Mouse (Mus musculus) layer of hippocampus, postnatal 25 days (tissue): Measurements from ENCODE around the gene Slc30a2. TPM values are rescaled to one million over a fixed set of nuclear protein-coding genes. Genes with fewer than 3 reads are reported as not detected.
"Not testable (repeated sequence)": the region's sequence is repeated elsewhere in the genome, so short reads cannot be mapped to it uniquely, and the experiment has no call there.

Source experiments
- DNase-seq, 2 experiments: peaks; one replicate each; pipeline ENCODE4 v3.0.0; 2022; ENCODE audit warnings: mixed read lengths in 2 of 2, low spot score in 1 of 2; ENCODE audit errors: extremely low spot score in 1 of 2
- total RNA-seq, 2 experiments: library from RNA; stranded (reverse); gene quantifications; 2 replicates each; pipeline ENCODE4 v1.2.3; 2021

Slc30a2 gene
- total RNA-seq, 2 experiments from 2014 or later = 0.12 TPM; not detected in 1

DNA sequence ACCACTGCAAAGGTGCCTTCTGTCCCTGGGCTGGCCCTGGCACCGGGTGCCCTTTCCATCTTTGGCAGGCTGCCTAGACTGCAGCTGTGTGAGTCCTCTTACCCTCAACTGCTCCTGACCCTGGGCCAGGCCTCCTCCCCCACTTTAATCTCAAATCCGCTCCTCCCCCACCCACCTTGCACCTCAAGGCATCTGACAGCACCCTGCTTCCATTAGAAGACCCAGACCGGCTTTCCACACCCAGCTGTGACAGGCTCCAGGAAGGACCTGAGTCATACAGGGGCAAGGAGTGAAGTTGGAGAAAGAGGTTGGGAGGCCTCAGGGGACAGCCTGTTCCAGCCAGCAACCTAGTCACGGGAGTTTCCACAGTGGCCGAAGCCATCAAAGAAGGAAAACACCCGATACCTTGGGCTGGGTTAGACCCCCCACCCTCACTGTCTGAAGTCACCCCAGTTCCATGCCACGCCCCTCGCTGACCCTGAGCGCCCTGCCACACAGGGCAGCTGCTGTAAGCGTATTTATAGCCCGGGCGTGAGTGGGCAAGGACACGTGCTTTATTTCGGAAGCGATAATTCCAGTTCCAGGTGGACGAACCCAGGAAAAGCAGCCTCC is 13.0 kb downstream of the Slc30a2 start:
- no peak for DNase-seq

DNA sequence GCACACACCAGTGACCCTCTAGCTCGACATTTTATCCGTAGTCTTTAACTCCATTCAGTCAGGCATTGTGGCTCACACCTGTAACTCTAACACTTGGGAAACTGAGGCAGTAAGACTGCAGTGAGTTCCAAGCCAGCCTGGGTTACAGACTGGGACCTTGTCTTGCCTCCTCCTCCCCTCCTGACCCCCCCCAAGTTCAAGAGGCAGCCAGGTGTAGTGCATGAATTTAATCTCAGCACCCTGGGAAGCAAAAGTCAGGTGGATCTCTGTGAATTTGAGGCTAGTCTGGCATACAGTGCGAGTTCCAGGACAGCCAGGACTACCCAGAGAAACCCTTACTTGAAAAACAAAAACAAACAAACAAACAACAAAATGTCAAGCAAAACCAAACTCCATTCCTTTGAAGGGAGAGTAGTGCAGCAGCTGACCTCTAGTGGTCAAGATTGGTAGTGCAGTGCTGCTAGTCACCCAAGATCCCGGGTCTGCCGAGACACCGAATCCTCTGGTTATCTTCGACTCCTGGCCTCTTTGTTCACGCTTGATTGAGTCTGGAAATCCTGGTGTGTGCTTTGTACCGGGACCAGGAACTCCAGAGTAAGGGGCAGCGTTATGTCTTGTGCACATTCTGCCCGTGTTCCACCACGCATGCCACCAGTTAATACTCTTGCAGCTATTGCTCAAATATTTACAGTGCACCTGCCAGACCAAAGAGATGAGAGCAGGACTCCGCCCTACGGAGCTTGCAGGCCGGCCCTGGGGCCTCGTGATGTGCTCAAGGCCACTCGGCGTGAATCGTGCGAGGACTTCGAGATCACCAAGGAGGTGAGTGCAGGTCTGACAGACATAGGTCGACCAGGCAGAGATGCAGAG is 13.8 kb downstream of the Slc30a2 start:
- DNase-seq = peak; percentile 65 to 94

DNA sequence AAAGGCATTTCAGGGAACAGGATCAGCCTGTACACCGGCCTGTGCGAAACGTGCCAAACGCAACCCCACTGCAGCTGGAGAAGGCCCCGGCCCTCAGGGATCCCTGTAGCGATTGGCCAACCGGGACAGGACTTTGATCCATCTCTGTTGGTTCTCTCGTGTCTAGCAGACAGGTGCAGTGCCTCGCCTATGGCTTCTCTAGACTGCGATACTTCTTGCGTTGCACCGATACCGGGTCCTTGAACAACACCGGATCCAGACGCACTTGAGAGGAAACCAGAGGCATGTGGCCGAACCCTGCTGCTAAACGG is 14.4 kb downstream of the Slc30a2 start:
- DNase-seq = no peak

DNA sequence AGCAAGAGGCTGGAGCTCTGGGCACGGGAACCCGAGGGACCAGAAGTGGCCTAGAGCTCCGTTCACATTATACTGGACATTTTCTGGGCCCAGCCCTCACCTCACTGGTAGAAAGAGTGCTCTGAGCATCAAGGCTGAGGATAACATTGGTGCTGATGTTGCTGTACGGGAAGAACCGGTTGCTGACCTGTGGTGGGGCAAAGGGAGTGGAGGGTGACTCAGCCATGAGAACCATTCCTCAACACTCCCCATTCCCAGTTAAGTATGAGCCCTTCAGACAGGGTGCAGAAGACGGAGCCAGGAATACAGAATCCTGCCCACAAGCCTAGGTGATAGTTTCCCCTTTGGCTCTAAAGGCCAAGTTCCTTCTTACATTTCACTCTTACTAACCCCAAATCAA is 16.7 kb downstream of the Slc30a2 start:
- DNase-seq = no peak

DNA sequence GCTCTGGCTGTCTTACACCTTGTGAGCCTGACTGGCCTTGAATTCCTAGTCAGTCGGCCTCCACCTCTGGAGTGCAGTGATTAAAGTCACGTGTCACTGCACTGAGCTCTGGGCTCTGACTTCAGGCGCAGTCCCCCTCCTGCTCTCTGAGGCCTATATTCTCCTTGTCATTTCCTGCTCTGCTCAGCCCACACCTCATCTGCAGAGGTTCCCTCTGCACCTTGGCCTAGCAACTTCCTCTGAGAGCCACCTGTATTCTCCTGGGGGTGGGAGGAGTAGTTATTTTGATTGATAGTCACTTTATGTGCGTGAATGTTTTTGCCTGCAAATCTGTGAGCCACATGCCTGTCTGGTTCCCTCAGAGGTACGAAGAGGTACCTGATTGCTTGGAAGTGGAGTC is 18.2 kb downstream of the Slc30a2 start:
- no peak for DNase-seq

DNA sequence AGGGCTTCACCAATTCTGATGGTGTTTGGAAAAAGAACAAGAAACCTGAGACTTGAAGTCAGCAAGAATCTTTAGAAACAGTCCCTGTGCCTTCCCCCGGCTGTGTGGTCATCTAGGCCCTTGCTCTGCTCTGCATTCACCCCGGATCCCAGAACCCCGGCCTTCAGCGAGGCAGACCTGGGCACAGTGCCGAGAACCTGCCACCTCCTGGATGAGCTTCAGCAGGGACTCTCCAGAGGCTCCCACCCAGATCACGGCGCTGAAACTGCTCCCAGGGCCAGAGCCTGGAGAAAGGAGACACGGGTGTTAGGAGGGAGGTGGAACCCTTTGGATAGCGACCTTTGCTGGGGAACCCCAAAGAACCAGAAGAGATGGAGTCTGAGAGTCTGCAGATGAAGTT is 19.1 kb downstream of the Slc30a2 start:
- no peak for DNase-seq

DNA sequence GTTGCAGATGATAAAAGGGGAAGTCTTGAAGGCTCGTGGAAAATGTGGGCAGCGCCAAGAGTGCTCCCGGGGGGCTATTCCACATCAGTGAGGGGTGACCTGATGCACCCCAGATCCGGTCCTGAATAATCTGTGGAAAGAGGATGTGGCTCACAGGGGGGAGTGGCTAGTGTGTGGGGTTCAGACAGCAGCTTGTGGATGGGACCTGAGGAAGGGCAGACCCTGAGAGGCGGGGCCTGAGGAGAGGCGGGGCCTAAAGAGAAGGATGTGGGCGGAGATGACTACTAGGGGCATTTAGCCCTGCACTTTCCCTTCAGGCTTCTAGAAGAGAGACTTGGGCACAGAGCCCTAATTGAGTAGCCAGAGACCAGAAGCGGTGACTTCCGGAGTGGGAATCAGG is 19.6 kb downstream of the Slc30a2 start:
- DNase-seq = no peak

DNA sequence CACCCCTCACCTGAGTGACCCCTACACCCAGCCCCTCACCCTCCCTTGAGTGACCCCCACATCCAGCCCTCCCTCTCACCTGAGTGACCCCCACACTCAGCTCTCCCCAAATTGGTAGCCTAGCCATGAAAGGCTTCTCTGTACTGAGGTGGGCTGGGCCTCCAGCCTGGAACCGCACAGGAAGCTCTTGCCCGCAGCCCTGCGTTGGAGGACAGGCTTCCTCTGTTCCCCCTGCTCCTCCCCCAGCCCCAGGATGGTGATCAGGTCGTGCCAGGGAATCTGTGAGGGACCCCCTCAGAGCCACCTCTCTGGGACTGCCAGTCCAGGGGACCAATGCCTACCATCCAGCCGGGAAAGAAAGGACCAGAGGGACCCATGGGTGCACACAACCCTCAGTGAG is 22.3 kb downstream of the Slc30a2 start:
- DNase-seq = no peak

DNA sequence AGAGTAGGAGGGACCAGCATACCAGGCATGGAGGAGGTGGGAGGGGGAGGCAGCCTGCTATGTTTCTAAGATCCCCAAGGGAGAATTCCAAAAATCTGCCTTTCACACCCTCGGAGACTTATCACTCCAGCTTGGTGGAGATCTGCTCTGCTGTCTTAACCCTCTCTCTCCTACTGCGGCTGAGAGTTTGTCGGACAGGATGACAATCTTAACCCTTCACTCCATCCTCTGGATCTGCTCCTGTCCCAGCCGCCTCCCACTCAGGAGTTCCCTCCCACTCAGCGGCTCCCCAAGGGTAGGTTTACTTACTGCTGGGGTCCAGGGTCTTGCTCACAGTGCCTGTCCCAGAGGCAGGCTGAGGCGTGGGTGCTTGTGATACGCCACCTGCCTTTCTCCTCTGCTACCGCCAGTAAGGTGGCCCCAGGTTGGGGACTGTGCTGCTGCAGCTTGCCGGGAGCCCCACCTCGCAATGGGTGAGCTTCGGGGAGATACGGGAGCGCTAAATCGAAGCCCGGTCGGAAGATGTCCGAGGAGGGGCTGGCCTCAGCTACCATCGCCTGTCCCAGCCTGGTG is 27.8 kb downstream of the Slc30a2 start:
- peak; percentile 28 to 47 for DNase-seq

DNA sequence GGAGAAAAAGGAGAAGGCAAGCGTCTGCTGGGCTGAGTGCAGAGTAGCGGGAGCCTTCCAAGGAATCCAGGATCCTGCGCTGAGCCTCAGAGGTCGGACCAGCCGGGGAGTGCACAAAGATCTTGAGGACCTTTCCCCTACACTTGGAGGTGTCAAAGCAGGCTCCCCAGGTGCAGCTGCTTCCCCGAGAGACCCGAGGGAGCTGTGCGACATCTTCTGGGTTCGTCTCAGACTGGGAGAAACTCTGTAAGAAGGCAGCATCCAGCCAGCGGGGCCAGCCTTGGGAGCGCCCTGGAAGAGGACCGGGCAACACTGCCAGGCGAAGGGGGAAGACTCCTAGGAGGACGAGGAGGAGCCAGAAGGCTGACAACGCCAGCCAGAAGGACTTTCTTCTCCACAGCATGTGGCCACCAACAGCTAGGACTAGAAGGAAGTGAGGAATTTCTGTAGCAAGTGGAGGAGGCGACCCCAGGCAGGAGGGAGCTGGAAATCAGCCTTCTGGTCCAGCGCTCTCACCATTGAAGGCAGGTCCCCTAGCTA is 28.4 kb downstream of the Slc30a2 start:
- peak in 1 of 2 experiments; percentile 41 for DNase-seq

DNA sequence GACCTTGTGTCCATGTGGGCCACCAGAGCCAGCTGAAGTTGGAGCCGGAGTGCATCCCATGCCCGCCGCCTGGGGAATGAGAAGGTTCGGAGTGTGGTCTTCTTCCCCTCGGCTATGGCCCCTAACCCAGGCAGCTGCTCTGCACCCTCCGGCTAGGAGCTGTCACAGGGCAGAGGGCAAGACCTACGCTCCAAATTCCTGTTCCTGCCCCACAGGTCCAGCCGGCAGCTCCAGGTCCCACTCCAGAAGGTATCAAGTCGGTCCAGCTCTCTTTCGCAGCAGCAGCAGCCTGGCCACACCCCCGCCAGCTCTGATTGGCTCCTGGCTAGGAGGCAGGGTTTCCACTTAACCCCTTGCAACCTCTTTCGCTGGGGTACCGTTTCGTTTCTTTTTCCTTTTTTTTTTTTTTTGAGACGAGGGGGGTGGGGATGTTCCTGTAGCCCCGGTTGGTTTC is 29.3 kb downstream of the Slc30a2 start:
- DNase-seq = peak; percentile 69 to 78

DNA sequence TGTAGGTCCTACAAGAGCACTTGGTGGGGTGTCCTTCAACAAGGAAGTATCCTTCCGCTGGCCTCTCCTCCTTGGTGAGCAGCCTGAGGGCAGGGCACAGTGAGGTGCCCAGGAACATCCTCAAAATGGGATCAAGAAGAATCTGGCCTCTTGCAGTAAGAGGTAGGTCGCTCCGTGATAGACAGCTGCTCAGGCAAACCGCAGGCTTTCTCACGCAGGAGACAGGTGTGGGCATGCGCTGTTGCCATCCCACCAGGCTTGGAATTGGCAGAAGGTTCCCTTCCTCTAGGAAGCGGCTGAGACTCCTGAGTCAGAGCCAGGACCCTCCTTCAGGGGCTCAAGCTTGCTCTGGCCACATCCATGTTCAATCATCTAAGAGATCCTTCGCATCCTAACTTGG is 30.3 kb downstream of the Slc30a2 start:
- DNase-seq = no peak

DNA sequence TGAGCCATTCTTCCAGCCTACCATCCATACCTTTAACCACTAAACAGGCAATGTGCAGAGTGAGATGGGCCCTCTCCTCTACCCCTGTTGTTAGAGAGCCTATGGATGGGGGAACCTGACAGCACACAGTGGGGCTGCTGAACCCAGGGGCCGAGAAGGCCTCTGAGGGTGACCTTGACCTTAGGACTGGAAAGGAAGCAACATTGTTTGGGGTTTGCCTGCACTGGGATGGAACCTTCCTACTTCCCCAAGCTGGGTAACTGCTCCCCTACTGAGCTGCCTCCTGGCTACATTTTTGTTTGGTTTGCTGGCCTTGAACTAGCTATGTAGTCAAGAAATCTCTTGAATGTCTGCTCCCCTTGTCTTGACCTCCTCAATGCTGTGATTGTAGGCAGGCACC is 31.3 kb downstream of the Slc30a2 start:
- no peak for DNase-seq

DNA sequence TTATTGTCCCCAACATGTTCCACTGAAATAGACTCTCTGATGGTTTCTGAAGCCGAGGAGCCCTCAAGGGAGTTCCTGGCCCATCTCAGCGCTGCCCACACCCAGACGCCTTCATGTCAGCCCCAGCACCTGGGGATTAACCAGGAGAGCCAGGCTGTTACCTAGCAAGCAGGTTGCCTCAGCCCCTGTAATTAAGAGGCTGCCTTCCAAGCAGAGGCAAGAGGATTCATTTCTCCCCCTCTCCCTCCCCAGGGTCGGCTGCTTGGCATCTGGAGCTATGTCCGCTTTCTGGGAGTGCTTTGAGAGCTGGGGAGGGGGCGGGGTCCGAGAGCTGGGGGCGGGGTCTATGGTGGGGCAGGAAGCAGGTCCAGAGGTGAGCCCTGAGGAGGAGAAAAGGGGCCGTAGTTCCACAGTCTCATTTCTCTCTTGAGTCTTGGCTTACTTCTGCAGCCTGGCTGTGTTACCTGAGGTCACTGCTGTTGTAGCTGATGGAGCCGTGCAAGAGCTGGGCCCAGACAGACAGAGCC is 35.2 kb downstream of the Slc30a2 start:
- DNase-seq = no peak

DNA sequence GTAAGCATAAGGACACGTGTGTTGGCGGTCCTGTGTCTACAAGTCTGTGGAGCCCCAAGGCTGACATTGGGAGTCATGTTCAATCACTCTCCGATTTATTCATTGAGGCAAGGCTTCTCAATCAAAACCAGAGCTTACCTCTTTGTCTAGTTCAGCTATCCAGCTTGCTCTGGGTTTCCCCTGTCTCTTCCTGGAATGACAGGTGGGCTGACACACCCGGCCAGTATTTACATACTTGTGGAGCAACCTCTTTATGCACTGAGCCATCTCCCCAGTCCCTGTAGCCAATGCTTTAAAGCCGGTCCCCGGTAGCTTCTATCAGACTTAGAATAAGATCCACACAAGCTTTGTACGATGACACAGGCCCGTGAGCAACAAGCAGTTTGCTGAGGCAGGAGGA is 36.5 kb downstream of the Slc30a2 start:
- no peak for DNase-seq

DNA sequence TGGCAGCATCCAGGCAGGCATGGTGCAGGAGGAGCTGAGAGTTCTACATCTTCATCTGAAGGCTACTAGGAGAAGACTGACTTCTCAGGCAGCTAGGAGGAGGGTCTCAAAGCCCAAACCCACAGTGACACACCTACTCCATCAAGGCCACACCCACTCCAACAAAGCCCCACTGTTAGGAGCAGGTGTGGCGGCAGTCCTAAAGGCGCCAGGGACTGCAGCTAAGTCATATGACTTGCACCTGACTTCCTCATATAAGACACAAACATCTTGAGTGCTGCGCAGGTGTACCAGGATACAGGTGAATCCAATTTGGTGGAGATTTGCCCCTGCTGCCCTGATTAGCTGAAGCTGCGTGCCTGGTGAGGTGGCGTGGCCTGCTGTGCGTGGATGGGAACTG is 40.8 kb downstream of the Slc30a2 start, which contains the start of gene Extl1:
Gene Extl1, minus strand, starts transcription at position 101 of the 400 bp plus-strand sequence.
- not testable (repeated sequence) for DNase-seq

DNA sequence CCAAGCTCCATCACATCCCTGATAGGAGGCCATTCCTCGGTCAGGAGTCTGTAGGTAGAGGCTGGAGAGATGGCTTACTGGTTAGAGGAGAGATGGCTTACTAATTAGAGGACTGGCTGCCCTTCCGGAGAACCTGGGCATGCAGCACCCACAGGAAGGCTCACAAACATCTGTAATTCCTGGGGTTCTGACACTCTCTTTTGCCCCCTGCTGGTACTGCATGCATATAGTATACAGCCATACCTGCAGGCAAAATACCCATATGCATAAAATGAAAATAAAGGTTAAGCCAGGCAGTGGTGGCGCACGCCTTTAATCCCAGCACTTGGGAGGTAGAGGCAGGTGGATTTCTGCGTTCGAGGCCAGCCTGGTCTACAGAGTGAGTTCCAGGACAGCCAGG is 44.3 kb downstream of the Slc30a2 start:
- no peak for DNase-seq

DNA sequence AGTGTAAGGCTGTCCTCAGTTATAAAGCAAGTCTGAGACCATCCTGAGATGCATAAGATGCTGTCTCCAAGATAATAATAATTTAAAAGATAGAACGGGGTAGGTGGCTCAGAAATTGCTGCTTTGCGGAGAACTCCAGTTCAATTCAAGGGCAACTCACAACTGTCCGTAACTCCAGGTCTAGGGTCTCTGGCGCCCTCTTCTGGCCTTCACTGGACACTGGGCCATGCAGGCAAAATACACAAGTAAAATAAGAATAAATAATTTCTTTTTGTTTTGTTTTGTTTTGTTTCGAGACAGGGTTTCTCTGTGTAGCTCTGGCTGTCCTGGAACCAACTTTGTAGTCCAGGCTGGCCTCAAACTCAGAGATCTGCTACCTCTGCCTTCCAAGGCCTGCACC is 45.4 kb downstream of the Slc30a2 start:
- DNase-seq = peak in 1 of 2 experiments; percentile 68

DNA sequence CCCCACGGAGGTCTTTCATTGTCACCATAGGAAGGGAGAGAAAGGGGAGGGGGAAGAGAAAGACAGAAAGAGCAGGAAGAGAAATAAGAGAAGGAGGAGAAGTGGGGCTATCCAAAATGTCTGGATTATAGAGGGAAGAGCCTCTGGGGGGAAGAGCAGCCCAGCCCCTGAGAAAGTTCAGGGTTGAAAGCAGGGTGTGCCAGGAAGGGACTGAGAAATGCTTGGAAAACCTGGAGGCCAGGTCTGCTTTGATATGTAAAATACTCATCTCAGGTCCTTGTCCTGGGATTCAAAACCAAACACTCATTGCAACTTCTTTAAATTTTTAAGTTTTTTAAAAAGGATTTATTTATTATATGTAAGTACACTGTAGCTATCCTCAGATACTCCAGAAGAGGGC is 48.7 kb downstream of the Slc30a2 start:
- DNase-seq = no peak

DNA sequence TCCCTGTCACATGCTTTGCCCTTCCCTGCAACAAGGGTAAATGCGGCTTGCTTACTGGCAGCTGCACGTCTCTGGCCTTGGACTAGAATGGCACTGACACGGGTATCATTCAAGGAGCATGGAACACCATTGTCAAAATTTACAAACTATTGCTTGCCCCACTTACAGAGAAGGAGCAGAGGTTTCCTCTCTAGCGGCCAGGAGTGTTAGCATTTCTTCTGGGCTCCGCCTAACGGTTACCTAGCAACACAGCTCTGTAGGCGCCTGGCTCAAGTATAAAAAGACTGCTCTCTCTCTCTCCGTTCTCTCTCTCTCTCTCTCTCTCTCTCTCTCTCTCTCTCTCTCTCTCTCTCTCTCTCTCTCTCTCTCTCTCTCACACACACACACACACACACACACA is 49.6 kb downstream of the Slc30a2 start:
- DNase-seq = no peak

DNA sequence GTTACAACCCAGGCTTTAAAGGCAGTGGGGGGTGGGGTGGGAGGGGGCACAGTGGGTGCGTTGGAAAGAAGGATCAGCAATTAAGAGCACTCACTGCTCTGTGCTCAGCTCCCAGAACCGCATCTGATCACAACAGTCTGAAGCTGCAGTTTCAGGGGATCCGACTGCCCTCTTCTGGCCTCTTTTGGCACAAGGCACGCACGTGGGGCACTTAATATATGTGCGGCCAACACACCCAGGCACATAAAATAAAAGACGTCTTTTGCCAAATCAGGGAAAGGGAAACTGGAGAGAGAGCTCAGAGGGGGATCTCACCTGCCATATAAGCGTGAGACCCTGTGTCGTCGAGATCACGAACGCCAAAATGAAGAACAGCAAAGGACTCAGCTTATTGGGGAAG is 50.0 kb downstream of the Slc30a2 start:
- no peak for DNase-seq
